Mouse (Mus musculus) lung, adult 2 months (tissue): ENCODE measurements at regions not wholly inside any gene's neighbourhood (a gene's known extent, or its start where the extent isn't known, plus 50 kb on each side); places are given as distances from the start of the nearest gene placed in this dataset.

ENCODE experiments used
- CTCF ChIP-seq: fragments of 200-500 bp; IDR thresholded peaks from 2 replicates; pipeline ENCODE4 v1.5.1; 2011; ENCODE audit warnings: mild to moderate bottlenecking, low read length, control low read depth; ENCODE audit not compliant: insufficient read depth
- POLR2A ChIP-seq: fragments of 200-500 bp; IDR thresholded peaks from 2 replicates; pipeline ENCODE4 v1.6.1; 2011; ENCODE audit warnings: low read depth, mild to moderate bottlenecking, control low read depth, low read length, borderline replicate concordance; ENCODE audit errors: extremely low read depth

DNA sequence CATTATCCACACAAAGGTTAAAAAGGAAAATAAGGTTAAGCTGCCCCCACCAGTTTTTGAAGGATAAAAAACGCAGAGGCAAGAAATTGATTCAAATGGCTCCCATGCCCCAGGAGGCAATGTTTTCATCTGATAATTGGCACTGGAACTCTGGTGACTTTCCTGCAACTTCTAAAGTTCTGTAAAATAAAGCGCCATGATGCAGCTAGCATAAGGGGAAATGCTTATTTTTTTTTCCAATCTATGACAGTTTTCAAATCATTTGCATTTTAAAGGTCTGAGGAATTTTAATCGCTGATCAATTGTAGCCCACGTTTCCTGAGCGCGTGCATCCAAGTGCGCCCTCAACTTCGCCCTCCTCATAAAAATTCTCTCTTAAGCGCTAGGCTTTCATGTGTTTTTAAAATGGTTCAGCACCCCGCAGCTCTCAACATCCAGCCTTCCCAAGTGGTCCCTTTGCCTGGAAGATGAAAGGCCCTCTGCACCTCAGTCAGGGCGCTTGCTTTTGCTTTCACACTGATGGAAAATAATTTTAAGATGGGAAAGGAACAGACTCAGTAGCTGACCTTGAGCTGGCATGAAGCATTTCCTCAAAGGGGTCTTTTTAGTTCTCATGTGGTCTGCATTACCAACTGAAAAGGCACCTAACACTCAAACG lies 148.5 kb upstream of the Lsm8 start:
- TF ChIP-seq POLR2A (no peak), CTCF (no peak)
